Mouse (Mus musculus) lung, embryonic 16.5 days (tissue): ENCODE results near the gene Nrcam. TPM values are rescaled to one million over a fixed set of nuclear protein-coding genes. Genes with fewer than 3 reads are reported as not detected.

ENCODE experiments used
- polyA plus RNA-seq: library from polyadenylated mRNA; unstranded; fragments of >200 nt; fragmentation: Nextera tagmentation; extraction: Ambion mirVana; gene quantifications from 2 replicates; pipeline ENCODE4 v1.2.1, GENCODE M21; 2015

Nrcam gene
- polyA plus RNA-seq, 1 experiment from 2014 or later, result 26.5 TPM

Other genes starting within 250 kb of the Nrcam start
- 24.9 and 25.4 TPM in 2 replicates for gene Dnajb9, start 118.6 kb upstream of the Nrcam start, polyA plus RNA-seq
- gene Pnpla8, start 107.5 kb upstream of the Nrcam start, polyA plus RNA-seq, result 62.2 and 69.4 TPM in 2 replicates